Mouse (Mus musculus) gastrocnemius, postnatal 4 days (tissue): ENCODE data around the gene Ern1. TPM values are rescaled to one million over a fixed set of nuclear protein-coding genes. Genes with fewer than 3 reads are reported as not detected.

Source experiments
- DNase-seq, 2 experiments: peaks; one replicate each; pipeline ENCODE4 v3.0.0; 2021 to 2022; ENCODE audit warnings: low spot score in 2 of 2, mixed read lengths in 2 of 2
- total RNA-seq, 2 experiments: library from RNA; stranded (reverse); gene quantifications; 2 replicates each; pipeline ENCODE4 v1.2.3; 2021

Ern1 gene
- total RNA-seq, 2 experiments from 2014 or later = 7.1 to 10.3 TPM

DNA sequence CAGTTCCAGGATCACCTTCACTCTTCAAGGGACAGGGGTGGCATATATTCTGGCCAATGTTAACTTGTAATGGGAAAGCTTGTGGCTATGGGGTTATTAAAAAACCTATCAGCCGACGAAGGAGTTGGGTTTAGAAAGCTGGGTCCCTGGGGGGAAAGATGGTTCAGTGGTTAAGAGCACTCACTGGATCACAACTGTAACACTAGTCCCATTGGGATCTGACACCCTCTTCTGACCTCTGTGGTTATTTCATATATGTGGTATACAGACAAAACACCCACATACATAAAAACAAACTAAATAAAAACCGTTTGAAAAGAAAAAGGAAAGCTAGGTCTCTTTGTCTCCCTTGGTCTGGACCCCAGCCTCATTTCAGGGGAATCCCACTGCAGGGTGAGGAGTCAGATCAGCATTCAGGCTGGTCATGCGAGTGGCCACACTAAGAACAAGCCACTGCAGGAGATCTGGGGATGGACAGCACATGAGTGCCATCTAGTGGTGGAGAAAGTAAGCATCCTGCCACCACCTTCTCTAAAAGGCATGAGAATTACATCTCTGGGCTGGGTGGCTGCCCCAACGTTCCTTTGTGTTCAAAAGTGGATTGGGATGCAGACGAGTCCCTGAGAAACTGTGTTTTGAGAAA is 96.0 kb downstream of the Ern1 start:
- peak in 1 of 2 experiments; percentile 71 for DNase-seq

DNA sequence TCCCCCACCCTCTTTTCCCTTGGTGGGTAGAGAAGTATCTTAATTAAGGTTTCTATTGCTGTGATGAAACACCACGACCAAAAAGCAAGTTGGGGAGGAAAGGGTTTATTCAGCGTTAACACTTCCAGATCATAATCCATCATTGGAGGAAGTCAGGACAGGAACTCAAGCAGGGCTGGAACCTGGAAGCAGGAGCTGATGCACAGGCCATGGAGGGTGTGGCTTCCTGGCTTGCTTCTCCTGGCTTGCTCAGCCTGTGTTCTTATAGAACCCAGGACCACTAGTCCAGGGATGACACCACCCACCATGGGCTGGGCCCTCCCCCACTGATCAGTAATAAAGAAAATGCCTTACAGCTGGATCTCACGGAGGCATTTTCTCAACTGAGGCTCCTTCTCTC is 96.9 kb downstream of the Ern1 start:
- DNase-seq = no peak

DNA sequence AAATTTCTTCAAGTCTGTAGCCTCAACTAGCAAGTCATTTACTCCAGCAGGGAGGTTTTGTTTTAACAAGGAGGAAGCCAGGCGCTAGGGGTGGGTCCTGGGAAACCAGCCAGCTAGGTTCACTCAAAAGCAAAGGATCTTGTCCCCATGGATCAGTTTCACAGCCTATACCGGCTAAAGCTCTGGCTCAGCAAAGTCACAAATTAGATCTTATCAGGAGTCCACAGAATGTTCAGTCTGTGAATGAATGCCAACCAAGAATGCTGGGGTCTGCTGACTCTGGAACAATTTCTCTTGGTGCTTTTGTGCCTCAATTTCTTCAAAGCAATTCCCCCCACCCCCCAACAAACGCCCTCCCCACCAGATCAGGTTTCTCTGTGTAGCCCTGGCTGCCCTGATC is 98.0 kb downstream of the Ern1 start:
- DNase-seq = no peak

DNA sequence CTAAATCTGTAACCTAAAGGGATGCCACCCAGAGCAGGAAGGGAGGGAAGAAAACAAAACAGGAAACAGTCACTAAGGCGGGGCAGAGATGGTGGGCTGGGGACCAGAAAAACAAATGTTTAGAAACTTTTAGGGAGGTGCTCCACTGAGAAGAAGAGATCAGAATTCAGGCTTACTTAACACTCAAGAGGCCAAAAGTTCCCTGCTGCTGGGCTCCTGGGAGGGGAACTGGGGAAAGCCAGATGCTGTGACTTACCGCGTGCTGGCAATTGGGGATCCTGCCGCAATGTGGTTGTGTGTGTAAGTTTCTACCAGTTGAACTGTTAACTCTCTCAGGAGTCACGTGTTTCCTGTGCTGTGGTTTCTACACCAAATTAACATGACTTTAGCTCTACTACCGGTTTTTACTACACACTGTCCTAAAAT is 99.8 kb downstream of the Ern1 start, which contains the start of gene Icam2:
Icam2 (minus strand) TSS at position 285 of the 426 bp plus-strand sequence.
- no peak for DNase-seq

DNA sequence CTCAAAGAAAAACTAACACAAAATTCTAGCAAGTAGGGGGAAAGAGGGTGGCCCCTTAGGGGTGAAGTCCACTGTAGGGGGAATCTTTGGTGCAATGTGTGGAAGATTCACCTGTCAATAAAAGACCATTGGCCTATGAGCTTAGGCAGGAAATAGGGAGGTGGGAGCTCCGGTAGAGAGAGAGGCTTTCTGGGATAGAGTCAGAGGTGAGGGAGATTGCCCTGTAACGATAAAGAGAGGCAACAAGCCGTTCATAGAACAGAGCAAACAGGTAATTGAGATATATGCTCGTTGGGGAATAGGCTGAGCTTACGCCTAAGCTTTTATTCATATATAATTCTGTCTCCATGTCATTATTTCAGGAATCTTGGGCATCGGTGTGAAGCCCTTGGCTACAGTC is 100.6 kb downstream of the Ern1 start:
- no peak for DNase-seq

DNA sequence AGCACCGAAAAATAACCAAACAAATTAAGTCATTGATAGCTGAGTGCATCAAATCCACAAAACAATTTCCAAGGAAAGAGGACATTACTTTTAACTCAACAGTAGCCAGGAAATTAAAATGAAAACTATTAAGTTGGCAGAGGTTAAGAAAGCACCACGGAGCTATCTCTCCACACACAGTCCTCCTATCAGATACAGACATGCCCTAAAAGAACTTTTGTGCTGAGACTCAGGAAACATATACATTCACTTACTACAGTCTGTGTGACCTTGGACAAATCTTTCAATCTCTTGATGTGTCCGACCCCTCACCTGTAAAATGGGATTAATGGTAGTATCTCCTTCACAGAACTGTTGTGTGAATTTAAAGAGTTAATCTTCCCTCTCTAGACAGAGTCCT is 101.2 kb downstream of the Ern1 start:
- DNase-seq = no peak

DNA sequence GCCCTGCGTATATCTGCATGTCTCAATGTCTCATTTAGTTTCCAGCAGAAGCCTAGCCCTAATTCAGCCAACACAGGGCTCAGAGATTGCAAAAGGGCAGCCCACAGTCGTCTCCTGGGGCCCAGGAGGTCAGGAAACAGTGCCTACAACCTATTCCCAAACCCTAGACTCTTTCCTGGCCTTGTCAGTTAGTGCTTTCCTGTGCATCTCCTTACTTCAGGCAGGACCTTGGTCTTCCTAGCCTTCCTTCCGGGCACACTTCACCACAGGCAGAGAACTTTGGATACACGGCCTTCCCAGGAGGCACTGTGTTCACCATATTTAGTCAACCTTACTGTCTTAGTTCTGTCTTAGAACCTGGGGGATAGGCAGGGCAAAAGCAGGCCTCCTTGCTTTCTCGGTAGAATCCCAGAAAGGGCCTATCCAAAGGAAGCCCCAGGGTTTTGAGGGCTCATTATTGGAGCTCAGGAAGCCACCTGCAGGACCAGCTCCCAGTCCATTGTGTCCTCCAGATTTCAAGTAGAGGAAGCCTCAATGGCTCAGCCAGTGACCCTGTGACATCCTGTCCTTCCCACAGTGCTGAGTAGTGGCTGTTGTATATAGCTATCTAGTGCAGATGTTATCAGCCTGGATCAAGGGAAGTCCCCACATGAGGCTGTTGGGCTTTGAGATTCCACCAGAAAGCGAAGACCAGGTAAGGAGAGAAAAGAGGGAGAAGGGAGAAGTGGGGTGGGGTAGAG is 104.4 kb downstream of the Ern1 start:
- DNase-seq = no peak

DNA sequence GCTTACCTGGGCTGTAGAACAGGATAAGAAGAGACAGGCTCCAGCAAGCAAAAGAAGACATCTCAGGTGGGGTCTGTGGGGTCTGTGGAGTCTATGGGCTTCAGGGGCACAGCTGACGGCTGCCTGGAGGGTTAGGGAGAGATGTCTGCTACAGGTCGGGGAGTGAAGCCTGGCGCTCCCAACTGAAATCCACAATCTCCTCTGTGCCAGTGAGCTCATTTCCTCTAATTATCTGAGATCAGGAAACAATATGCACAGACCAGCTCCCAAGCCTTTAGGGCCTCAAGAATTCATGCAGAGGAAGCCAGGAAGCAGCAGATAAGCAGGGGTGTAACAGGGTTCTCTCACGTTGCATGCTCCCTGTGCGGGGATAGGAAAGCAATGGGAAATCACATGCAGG is 105.2 kb downstream of the Ern1 start:
- DNase-seq = no peak

DNA sequence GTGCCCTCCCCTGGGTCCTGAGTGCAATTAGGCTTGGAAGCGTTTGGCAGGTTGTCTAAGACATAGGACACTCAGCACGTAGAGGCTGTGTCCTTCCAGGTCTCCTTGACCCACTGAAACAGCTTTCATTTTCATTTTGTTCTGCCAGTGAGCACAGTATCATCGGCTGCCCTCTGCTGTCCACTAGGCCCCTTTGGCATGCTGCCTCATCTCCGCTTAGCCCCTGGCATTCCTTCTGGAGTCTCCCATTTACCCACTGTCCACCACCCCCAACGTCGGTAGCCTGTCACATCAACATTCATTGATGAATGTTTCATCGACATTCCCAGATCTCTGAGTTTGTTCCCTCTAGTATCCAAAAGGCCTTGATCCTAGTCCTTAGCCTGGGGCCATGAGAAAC is 105.8 kb downstream of the Ern1 start:
- DNase-seq = no peak

DNA sequence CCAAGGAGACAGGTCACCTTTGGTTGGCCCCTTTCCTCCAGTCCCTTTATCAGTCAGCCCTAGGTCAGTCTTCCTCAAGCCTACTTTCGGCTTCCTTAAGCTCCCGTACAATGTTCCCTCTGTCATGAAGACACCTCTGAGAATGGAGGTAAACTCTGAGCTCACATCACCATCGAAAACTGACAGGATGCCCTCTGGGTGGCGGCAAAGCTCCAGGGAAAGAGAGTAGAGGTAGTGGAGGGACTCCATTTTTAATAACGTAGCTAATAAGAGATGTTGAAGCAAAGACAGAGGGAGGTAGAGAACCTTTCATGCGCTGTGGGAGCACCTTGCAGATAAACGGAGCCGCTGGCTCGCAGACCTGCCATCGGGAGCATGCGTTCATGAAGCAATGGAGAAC is 106.6 kb downstream of the Ern1 start:
- no peak for DNase-seq

DNA sequence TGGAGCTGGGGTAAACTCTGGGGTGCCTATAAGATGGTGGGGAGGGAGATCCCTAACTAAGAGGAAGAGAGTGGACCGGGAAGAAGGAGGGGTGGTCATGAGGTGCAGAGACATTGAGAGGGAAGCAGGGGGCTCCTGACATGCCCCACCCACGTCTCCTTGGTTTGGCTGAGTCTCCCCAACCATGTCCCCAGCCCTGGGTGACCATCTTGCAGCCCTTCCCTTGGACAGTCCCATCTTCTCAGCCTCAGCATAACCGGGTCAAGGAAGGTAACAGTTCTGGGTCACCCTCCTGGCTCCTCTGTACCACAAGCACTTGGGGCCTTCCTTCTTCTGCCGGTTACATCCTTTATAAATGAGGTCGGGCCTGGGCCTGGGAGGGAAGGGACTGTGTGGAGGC is 112.7 kb downstream of the Ern1 start:
- no peak for DNase-seq

DNA sequence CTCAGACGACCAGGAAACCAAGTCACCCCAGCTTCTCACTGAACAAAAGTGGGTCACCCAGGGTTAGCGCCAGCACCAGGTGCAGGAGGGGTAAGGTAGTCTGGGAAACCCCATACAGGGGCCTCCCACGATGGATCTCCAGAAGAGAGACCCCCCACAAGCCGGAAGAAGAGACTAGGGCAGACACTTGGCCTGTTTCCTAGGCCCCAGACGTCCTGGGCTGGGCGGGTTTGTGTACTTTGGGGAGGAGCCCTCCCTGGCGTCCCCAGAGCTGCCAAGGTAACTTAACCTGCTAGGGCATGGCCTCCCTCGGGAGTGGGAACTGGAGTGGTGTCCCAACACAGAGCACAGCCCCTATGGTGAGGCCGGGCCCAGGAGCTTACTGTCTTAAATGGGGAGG is 113.1 kb downstream of the Ern1 start:
- DNase-seq = no peak

DNA sequence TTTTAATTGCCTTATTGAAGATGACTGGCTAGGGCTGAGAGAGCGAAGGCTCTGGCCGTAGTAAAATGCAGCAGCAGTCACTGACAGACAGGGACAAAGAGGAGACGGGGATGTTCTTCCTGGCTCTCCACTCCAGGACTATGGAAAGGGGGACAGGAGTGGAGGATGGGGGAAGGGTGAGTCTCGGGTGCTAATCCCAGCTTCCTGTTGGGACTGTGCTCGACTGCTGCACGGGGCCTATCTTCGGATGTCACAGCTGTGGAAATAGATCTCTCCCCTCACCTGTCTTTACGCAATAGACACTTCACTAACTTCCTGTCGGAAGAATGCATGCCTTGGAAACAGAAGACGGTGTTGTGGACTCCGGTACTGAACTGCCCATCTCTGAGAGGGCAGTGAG is 113.7 kb downstream of the Ern1 start:
- no peak for DNase-seq

DNA sequence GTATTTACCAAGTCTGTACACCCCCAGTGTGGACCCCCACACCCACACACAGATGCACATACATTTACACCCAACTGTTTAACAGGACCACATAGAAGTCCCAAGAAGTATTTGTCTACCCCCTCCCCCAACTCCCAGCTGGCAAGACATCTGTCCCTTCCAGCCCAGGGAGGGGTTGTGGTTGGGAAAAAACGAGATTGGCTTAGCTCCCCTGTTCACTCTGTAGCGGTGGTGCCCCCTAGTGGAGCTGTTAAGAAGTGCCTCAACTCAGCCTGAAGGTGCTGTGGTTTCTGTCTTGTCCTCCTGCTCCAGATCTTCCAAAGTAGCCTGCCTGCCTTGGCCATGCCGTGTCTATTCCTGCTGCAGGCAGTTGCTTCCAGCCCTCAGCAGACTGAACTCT is 121.3 kb downstream of the Ern1 start:
- peak; percentile 67 to 85 for DNase-seq

DNA sequence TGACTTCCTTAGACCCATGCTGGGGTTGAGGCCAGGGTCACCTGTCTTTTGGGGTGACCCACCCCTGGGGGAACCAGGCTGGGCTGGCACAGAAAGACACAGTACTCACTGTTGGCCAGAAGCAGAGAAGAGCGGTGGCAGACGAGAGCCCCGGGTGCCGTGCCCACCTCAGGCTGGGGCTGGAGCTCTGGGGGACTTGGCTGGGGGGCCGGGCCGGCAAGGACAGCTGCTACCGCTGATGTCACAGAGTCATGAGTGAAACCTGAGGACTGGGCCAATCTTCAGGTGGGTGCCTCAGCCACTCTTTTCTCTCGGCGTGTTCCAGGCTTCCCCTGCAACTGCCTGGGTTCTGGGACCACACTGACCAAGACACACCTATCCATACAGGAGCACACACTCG is 122.3 kb downstream of the Ern1 start, which contains the start of gene Prr29:
Prr29 (plus strand) TSS at position 107 of the 400 bp plus-strand sequence.
- peak in 1 of 2 experiments; percentile 24 for DNase-seq

DNA sequence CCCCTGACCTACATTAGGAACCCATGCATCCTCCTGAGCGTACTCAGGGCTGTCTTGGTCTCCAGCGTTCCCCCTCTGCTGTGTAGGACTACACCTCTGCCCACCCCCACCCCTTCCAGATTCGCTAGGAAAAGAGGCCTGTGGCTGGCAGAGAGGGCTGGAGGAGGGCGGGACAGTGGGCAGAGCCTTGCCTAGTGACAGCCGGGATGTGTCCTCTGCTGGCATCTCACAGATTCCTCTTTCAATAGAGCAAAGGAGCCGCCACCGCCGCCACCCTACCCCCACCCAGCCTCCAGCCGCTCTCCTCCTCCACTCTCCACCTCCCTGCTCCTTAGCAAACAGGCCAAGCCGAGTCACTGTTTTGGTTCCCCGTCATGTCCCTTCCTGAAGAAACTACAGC is 122.9 kb downstream of the Ern1 start:
- DNase-seq = peak; percentile 31 to 36

DNA sequence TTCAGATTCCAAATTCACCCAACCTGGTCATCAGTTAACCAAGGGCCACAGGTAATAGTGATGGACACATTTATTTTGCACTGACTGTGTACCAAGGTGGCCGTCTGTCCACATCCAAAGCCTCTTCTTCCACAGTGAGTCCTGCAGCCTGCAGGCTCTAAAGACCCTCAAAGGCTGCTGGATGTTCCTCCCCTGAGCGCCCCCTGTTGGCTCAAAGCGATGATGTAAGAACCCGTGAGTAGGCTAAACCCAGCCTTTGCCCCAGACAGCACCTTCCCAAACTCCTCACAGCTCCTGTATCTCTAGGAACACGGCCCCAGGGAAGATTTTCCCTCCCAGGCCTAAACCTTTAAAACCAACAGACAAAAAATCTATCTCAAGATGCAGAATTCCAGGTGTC is 128.3 kb downstream of the Ern1 start:
- no peak for DNase-seq

DNA sequence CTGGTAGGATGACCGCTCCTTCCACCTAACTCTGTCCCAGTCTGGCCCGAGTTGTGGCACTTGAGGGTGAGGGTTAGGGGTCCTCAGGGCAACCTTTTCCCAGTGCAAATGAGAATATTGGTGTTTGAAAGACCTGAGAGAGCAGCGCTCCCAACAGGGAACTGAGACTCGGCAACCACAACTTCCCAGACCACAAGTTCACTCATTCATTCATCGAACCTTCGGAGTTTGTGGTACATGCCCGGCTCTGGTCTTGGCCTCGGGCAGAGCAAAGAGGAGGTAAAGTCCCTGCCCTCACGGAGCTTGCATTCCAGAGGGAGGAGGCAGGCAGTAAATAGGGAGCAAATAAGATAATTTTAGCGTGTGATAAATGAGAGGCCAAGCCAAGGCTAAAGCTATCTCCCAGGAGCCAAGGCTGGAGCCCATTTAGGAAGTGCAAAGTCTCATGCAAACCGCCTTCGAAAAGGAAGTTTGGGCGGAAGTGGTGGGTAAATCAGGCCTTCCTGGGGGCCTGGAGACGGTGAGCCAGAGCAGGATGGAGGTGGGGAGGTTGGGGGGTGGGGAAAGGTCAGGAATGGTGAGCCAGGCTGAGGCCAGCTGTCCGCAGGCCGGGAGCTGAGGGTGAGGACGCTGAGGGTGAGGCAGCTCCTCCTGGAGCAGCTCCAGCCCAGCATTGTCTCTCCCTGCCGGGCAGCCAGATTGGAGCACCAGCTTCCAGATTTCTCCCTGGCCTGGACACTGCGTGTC is 132.1 kb downstream of the Ern1 start:
- no peak for DNase-seq

DNA sequence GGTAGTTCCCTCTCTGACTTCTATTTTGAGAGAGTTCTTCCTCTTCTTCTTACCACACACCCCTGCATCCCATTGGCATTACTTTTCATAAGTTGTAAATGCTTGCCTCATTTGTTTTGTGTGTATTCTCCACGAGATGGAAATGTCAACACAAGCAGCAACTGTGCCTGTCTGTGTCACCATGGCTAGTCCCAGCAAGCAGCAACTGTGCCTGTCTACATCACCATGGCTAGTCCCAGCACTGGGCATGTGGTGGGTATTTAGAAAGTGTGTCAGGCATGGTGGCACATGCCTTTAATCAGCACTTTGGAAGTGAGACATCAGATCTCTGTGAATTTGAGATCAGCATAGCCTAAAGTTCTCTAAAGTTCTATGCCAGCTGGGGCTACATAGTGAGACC is 133.5 kb downstream of the Ern1 start:
- DNase-seq = no peak

DNA sequence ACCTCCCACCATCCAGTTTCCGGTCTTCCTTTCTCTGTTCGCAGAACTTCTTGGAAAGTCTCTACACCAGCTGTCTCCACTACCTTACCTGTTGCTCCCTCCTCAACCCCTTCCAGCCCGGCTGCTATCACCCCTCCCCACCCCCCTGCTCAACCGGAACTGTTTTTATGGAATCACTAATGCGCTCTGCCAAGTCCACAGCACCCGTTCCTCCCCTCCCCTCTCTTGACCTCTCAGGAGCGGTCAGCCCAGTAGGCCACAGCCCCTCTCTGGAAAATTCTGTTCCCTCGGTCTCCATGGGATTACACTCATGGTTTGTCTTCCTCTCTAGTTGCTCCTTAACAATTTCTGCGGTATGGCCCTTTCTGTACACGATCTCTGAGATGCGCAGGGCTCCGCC is 134.5 kb downstream of the Ern1 start, which contains the start of gene Scn4a:
Scn4a (minus strand) TSS at position 101 of the 400 bp plus-strand sequence.
- no peak for DNase-seq

DNA sequence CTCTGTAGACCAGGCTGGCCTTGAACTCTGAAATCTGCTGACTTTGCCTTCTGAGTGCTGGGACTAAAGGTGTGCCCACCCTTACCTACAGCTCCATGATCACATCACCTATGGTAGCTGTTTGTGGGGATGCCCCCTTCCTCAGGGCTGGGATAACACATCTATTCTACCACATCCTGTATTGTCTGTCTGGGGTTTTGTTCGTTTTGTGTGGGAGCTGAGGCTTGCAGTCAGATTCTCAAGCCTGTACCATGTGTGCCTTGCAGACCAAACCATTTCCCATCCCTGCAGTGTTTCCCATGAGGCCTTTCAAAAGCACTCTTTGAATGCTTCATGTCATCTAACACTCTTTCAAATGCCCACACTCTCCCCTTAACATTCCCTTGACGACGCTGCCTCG is 135.7 kb downstream of the Ern1 start:
- DNase-seq = no peak

DNA sequence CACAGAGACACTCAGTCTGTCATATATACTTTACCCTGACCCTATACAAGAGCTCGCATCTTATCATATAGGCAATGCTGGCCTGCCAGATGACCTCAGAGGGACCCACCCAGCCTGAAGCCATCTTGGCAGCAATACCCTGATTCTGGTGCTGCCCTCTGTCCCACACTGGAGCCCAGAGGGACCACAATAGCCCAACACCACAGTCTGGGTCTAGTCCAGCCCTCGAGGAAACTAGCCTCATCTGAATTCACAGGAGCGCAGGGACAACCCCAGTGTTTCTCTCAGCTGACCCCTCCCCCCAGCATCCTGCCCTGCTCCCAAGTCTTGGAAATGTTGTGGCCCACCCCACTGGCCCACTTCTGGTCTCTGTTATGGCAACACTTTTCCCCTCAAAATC is 136.4 kb downstream of the Ern1 start:
- DNase-seq = no peak
